Mouse (Mus musculus) midbrain, postnatal 0 days (tissue): Measurements from ENCODE around the gene Cdh13. TPM values are rescaled to one million over a fixed set of nuclear protein-coding genes. Genes with fewer than 3 reads are reported as not detected.

ENCODE experiments used
- ATAC-seq: fragments of 200-750 bp; cut with Nextera tagmentation; 2 replicates; pipeline ENCODE4 v1.8.0; 2017; ENCODE audit warnings: moderate number of reproducible peaks, mild to moderate bottlenecking, moderate TSS enrichment, moderate library complexity; ENCODE audit not compliant: low FRiP score
- DNase-seq: peaks from one replicate; pipeline ENCODE4 v3.0.0-alpha.2; 2015; ENCODE audit warnings: low spot score
- H3K27ac ChIP-seq: fragments of 300-500 bp; sonication (generic); 2 replicates; pipeline ENCODE4 v1.5.1; 2014; ENCODE audit warnings: low read depth, mild to moderate bottlenecking, low read length, mixed read lengths
- H3K27me3 ChIP-seq: fragments of 300-500 bp; sonication (generic); 2 replicates; pipeline ENCODE4 v1.6.1; 2014; ENCODE audit warnings: low read length, control low read depth, mixed read lengths; ENCODE audit not compliant: insufficient read depth
- H3K36me3 ChIP-seq: fragments of 300-500 bp; sonication (generic); 2 replicates; pipeline ENCODE4 v1.6.1; 2014; ENCODE audit warnings: low read length, control low read depth, mixed read lengths; ENCODE audit not compliant: insufficient read depth
- H3K4me1 ChIP-seq: fragments of 300-500 bp; sonication (generic); 2 replicates; pipeline ENCODE4 v1.6.1; 2014; ENCODE audit warnings: mild to moderate bottlenecking, control low read depth, antibody characterized with exemption, low read length, mixed read lengths; ENCODE audit not compliant: insufficient read depth
- H3K4me2 ChIP-seq: fragments of 300-500 bp; sonication (generic); 2 replicates; pipeline ENCODE4 v1.6.1; 2014; ENCODE audit warnings: low read depth, mild to moderate bottlenecking, low read length, mixed read lengths; ENCODE audit not compliant: poor library complexity, severe bottlenecking
- H3K4me3 ChIP-seq: fragments of 300-500 bp; sonication (generic); 2 replicates; pipeline ENCODE4 v1.5.1; 2014; ENCODE audit warnings: low read depth, mild to moderate bottlenecking, low read length, moderate library complexity
- H3K9ac ChIP-seq: fragments of 300-500 bp; sonication (generic); replicated peaks from 2 replicates; pipeline ENCODE4 v1.6.1; 2014; ENCODE audit warnings: mild to moderate bottlenecking, low read length, moderate library complexity, mixed read lengths; ENCODE audit not compliant: poor library complexity, severe bottlenecking
- H3K9me3 ChIP-seq: fragments of 300-500 bp; sonication (generic); 2 replicates; pipeline ENCODE4 v1.6.1; 2016; ENCODE audit warnings: low read length, control low read depth
- CTCF ChIP-seq: IDR thresholded peaks from 2 replicates; pipeline ENCODE4 v1.5.1; 2016; ENCODE audit warnings: antibody characterized with exemption, mild to moderate bottlenecking
- whole genome bisulfite sequencing: fragments of 180-500 bp; shearing (Covaris S2); extraction: QIAGEN DNeasy Blood & Tissue Kit; methylation state at CpG from one replicate; pipeline ENCODE4 v1.1.7; 2014; 5-methylcytosine and 5-hydroxymethylcytosine counted together
- polyA plus RNA-seq: library from polyadenylated mRNA; unstranded; fragments of >200 nt; fragmentation: Nextera tagmentation; extraction: Ambion mirVana; gene quantifications from 2 replicates; pipeline ENCODE4 v1.2.1, GENCODE M21; 2015
- total RNA-seq: library from RNA; depleted of rRNA; stranded (reverse); fragments of >200 nt; gene quantifications from 2 replicates; pipeline ENCODE4 v1.2.3, GENCODE M21; 2014

Gene Cdh13
- total and polyA plus RNA-seq, 2 experiments from 2014 or later = 199 to 203 TPM

GRCm38 (mm10) chr8:119344190-119344856 is 1060.8 kb downstream of the Cdh13 start, which contains the start of gene Hsbp1:
TSS of gene Hsbp1 (plus strand) at chr8:119344488.
- Histone ChIP-seq H3K9me3 (no peaks in the 10 kb centered on the region), H3K36me3 (peaks cover 27% of the 10 kb centered on the region), H3K4me2 (peak within 1 kb of the TSS; percentile 70), H3K4me1 (peaks cover 6% of the 10 kb centered on the region; the same call in 1 of the 2 replicates), H3K9ac (peak within 1 kb of the TSS; percentile 100), H3K4me3 (peak within 1 kb of the TSS; percentile 96), H3K27me3 (no peaks in the 10 kb centered on the region), H3K27ac (peak within 1 kb of the TSS; percentile 80)
- peak; percentile 98 for DNase-seq
- ATAC-seq = peak; percentile 97
- peak; percentile 12; the same call in 1 of the 2 replicates for TF ChIP-seq CTCF
- WGBS = 2% methylated on average over 46 of the region's 52 CpGs

DNA sequence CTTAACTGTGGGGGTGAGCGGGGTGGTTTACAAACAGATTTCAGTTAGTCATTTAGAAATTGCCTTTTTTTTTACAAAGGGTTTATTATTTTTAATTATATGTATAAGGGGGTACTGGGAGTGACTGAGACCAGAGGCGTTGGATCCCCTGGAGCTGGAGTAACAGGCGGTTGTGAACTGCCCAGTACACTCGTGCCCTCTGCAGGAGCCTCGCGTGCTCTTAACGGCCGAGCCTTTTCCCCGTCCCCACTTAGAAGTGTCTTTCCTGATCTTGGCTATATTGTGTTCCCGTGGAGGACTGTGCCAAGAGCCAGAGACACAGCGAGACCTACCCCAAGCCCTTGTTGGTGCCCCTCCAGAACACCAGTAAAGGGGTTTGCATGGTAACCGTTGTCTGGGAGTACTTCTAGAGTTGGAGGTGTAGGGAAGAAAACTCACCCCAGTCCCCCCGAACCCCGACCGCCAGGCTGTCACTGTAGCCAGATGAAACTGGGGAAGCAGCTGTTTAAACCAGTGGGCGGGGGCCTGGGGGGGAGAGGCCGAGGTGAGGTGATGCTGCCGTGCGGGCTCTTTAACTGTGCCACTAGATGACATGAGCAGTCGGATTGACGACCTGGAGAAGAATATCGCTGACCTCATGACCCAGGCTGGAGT is 1061.6 kb downstream of the Cdh13 start:
- Histone ChIP-seq H3K9me3 (no peaks in the 10 kb centered on the region), H3K27ac (no peak overlapping the region), H3K4me3 (peak overlapping the region; percentile 96), H3K36me3 (peaks cover 31% of the 10 kb centered on the region), H3K9ac (peak overlapping the region; percentile 100), H3K4me1 (peaks cover 6% of the 10 kb centered on the region; the same call in 1 of the 2 replicates), H3K27me3 (no peaks in the 10 kb centered on the region), H3K4me2 (peak overlapping the region; percentile 70)
- TF ChIP-seq CTCF = peak; percentile 35; the same call in 1 of the 2 replicates
- 0 out of 2 replicates have a peak, but pooled peaks have one; percentile 52 for ATAC-seq
- 52% methylated on average over 22 of the region's 22 CpGs for WGBS
- DNase-seq = peak; percentile 32

DNA sequence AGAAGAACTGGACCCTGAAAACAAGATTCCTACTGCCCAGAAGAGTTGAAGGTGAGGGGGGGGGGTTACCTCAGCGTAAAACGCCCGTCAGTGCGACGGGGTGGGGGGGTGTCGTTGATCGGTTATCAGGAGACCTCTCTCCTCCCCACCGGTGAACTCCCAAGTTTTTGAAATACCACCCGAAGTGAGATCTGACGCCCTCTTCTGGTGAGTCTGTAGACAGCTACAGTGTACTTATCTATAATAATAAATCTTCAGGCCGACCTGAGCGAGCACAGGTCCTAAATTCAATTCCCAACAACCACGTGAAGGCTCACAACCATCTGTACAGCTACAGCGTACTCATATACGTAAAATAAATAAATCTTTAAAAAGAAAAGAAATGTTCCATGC is 1062.1 kb downstream of the Cdh13 start:
- WGBS = 87% methylated on average over 15 of the region's 15 CpGs
- no peaks in the 10 kb centered on the region for H3K27me3 ChIP-seq
- H3K9ac ChIP-seq = no peak overlapping the region
- DNase-seq (no peak), ATAC-seq (no peak)
- peak; percentile 37 for TF ChIP-seq CTCF
- peak overlapping the region; percentile 70 for H3K4me2 ChIP-seq
- no peak overlapping the region for H3K27ac ChIP-seq
- peak overlapping the region; percentile 96 for H3K4me3 ChIP-seq
- H3K9me3 ChIP-seq = no peaks in the 10 kb centered on the region
- H3K36me3 ChIP-seq = peaks cover 35% of the 10 kb centered on the region
- H3K4me1 ChIP-seq = peaks cover 6% of the 10 kb centered on the region; the same call in 1 of the 2 replicates

- no peak overlapping the region for H3K4me2 ChIP-seq
- whole genome bisulfite sequencing = 94% methylated on average over 19 of the region's 19 CpGs
- DNase-seq = no peak
- H3K9me3 ChIP-seq = no peaks in the 10 kb centered on the region
- no peak for TF ChIP-seq CTCF
- H3K9ac ChIP-seq = no peak overlapping the region
- no peaks in the 10 kb centered on the region for H3K4me1 ChIP-seq
- H3K4me3 ChIP-seq = no peak overlapping the region
- H3K27me3 ChIP-seq = no peaks in the 10 kb centered on the region
- no peak for ATAC-seq
- H3K36me3 ChIP-seq = peaks cover 35% of the 10 kb centered on the region
- H3K27ac ChIP-seq = no peak overlapping the region
Observed at GRCm38 (mm10) chr8:119351647-119352046, 1068.1 kb downstream of the Cdh13 start.

- WGBS = 78% methylated on average over 10 of the region's 10 CpGs
- no peak for ATAC-seq
Observed at GRCm38 (mm10) chr8:119352977-119353658, 1069.6 kb downstream of the Cdh13 start.

More at GRCm38 (mm10) chr8:119352977-119353658, 1069.6 kb downstream of the Cdh13 start:
- no peak overlapping the region for H3K4me3 ChIP-seq
- H3K4me1 ChIP-seq = no peaks in the 10 kb centered on the region
- H3K36me3 ChIP-seq = peaks cover 21% of the 10 kb centered on the region
- TF ChIP-seq CTCF = no peak
- H3K9me3 ChIP-seq = no peaks in the 10 kb centered on the region
- no peak overlapping the region for H3K4me2 ChIP-seq
- H3K9ac ChIP-seq = no peak overlapping the region
- no peak overlapping the region for H3K27ac ChIP-seq
- H3K27me3 ChIP-seq = no peaks in the 10 kb centered on the region
- DNase-seq = no peak
